Mouse (Mus musculus) embryonic fibroblast, embryonic 13.5 days (primary cell): ENCODE data around the gene Hey2. TPM values are rescaled to one million over a fixed set of nuclear protein-coding genes. Genes with fewer than 3 reads are reported as not detected.

Experiments used
- H3K27ac ChIP-seq: 2 replicates; pipeline ENCODE4 v1.5.1; 2012; ENCODE audit warnings: low read length, control low read depth, inconsistent platforms; ENCODE audit not compliant: insufficient read depth
- H3K4me1 ChIP-seq: 2 replicates; pipeline ENCODE4 v1.6.1; 2011; ENCODE audit warnings: low read length; ENCODE audit not compliant: control insufficient read depth, insufficient read depth
- H3K4me3 ChIP-seq: 2 replicates; pipeline ENCODE4 v1.5.1; 2011; ENCODE audit warnings: mild to moderate bottlenecking, control low read depth, low read length; ENCODE audit not compliant: insufficient read depth
- CTCF ChIP-seq: IDR thresholded peaks from 2 replicates; pipeline ENCODE4 v1.5.1; 2011; ENCODE audit warnings: mild to moderate bottlenecking, control low read depth, low read length, moderate library complexity, borderline replicate concordance; ENCODE audit not compliant: insufficient read depth
- POLR2A ChIP-seq: IDR thresholded peaks from 2 replicates; pipeline ENCODE4 v1.6.1; 2011; ENCODE audit warnings: low read depth, mild to moderate bottlenecking, control low read depth, low read length, moderate library complexity
- polyA plus RNA-seq: library from polyadenylated mRNA; stranded (reverse); fragments of >200 nt; gene quantifications from 2 replicates; pipeline ENCODE4 v1.2.4, GENCODE M21; 2011; ENCODE audit warnings: low read depth; ENCODE audit not compliant: missing spikeins, insufficient read length

Gene Hey2
- polyA plus RNA-seq, 1 experiment: 3.6 TPM

- Histone ChIP-seq H3K4me1 (no peaks in the 10 kb centered on the region), H3K4me3 (no peak overlapping the region), H3K27ac (no peak overlapping the region)
- TF ChIP-seq CTCF (no peak), POLR2A (no peak)
These were observed 4.4 kb downstream of the Hey2 start for GRCm38 (mm10) chr10:30838188-30838587.

GRCm38 (mm10) chr10:30825049-30825448 is 17.6 kb downstream of the Hey2 start:
- no peak overlapping the region for H3K4me3 ChIP-seq
- no peaks in the 10 kb centered on the region for H3K4me1 ChIP-seq
- no peak for TF ChIP-seq POLR2A
- no peak overlapping the region for H3K27ac ChIP-seq

- no peak for TF ChIP-seq CTCF
- no peak for TF ChIP-seq POLR2A
- H3K4me1 ChIP-seq: no peaks in the 10 kb centered on the region
- peak overlapping the region; percentile 61 for H3K4me3 ChIP-seq
- no peak overlapping the region for H3K27ac ChIP-seq
These were observed 31.7 kb downstream of the Hey2 start for GRCm38 (mm10) chr10:30810967-30811293.

GRCm38 (mm10) chr10:30810247-30810966 is 32.2 kb downstream of the Hey2 start:
- H3K4me1 ChIP-seq: no peaks in the 10 kb centered on the region
- no peak overlapping the region for H3K27ac ChIP-seq
- TF ChIP-seq CTCF: no peak
- no peak for TF ChIP-seq POLR2A
- H3K4me3 ChIP-seq: peak overlapping the region; percentile 61

- peak overlapping the region; percentile 95 for H3K4me3 ChIP-seq
- H3K27ac ChIP-seq: peak overlapping the region; percentile 19; the same call in 1 of the 2 replicates
- TF ChIP-seq POLR2A (no peak), CTCF (no peak)
- H3K4me1 ChIP-seq: peaks cover 2% of the 10 kb centered on the region; the same call in 1 of the 2 replicates
These were observed 38.9 kb downstream of the Hey2 start for GRCm38 (mm10) chr10:30803587-30804253.

- TF ChIP-seq CTCF (no peak), POLR2A (peak; percentile 68)
- Histone ChIP-seq H3K4me1 (peaks cover 2% of the 10 kb centered on the region; the same call in 1 of the 2 replicates), H3K27ac (peak within 1 kb of the TSS; percentile 19; the same call in 1 of the 2 replicates), H3K4me3 (peak within 1 kb of the TSS; percentile 95)
These were observed 39.7 kb downstream of the Hey2 start, which contains the start of gene Ncoa7 for GRCm38 (mm10) chr10:30802681-30803586. Gene Ncoa7 (minus strand): TSS chr10:30803326.

GRCm38 (mm10) chr10:30802033-30802432 is 40.6 kb downstream of the Hey2 start:
- H3K4me1 ChIP-seq: peaks cover 2% of the 10 kb centered on the region; the same call in 1 of the 2 replicates
- peak overlapping the region; percentile 95 for H3K4me3 ChIP-seq
- TF ChIP-seq CTCF (no peak), POLR2A (no peak)
- H3K27ac ChIP-seq: no peak overlapping the region

- Histone ChIP-seq H3K4me3 (no peak overlapping the region), H3K4me1 (peaks cover 2% of the 10 kb centered on the region; the same call in 1 of the 2 replicates), H3K27ac (no peak overlapping the region)
- TF ChIP-seq CTCF (no peak), POLR2A (no peak)
These were observed 42.7 kb downstream of the Hey2 start for GRCm38 (mm10) chr10:30799713-30800450.

GRCm38 (mm10) chr10:30796469-30797261 is 45.9 kb downstream of the Hey2 start:
- Histone ChIP-seq H3K4me3 (no peak overlapping the region), H3K4me1 (no peaks in the 10 kb centered on the region; the same call in 1 of the 2 replicates), H3K27ac (no peak overlapping the region)
- TF ChIP-seq CTCF (no peak), POLR2A (no peak)
